Mouse (Mus musculus): ENCODE measurements at regions not wholly inside any gene's neighbourhood (a gene's known extent, or its start where the extent isn't known, plus 50 kb on each side); places are given as distances from the start of the nearest gene placed in this dataset.

- Histone ChIP-seq H3K27ac (replicated peaks) (no peak overlapping the region), H3K4me1 (peaks cover 22% of the 10 kb centered on the region)
- 80% methylated on average over 5 of the region's 5 CpGs for WGBS
Measured at GRCm38 (mm10) chr1:77932226-77932625, 264.7 kb downstream of the Pax3 start.

GRCm38 (mm10) chr1:77930661-77931060, 266.3 kb downstream of the Pax3 start:
- Histone ChIP-seq H3K27ac (replicated peaks) (no peak overlapping the region), H3K9me3 (replicated peaks) (no peaks in the 10 kb centered on the region), H3K4me2 (no peak overlapping the region), H3K27me3 (replicated peaks) (no peaks in the 10 kb centered on the region), H3K9ac (replicated peaks) (no peak overlapping the region), H3K4me1 (peaks cover 22% of the 10 kb centered on the region), H3K4me3 (replicated peaks) (no peak overlapping the region), H3K36me3 (no peaks in the 10 kb centered on the region)
- ATAC-seq (ENCODE audit: low FRiP score) = no peak
- WGBS = 92% methylated on average over 6 of the region's 6 CpGs

More at GRCm38 (mm10) chr1:77932226-77932625, 264.7 kb downstream of the Pax3 start:
- Histone ChIP-seq H3K4me3 (replicated peaks) (no peak overlapping the region), H3K27me3 (replicated peaks) (no peaks in the 10 kb centered on the region), H3K9me3 (replicated peaks) (no peaks in the 10 kb centered on the region), H3K9ac (replicated peaks) (no peak overlapping the region), H3K36me3 (no peaks in the 10 kb centered on the region), H3K4me2 (no peak overlapping the region)
- ATAC-seq (ENCODE audit: low FRiP score) = no peak

- peak; percentile 66; the same call in 1 of the 2 replicates for ATAC-seq (ENCODE audit: low FRiP score)
- Histone ChIP-seq H3K4me1 (peaks cover 22% of the 10 kb centered on the region), H3K27me3 (replicated peaks) (no peaks in the 10 kb centered on the region), H3K27ac (replicated peaks) (peak overlapping the region; percentile 63), H3K9me3 (replicated peaks) (no peaks in the 10 kb centered on the region), H3K4me2 (peak overlapping the region; percentile 39), H3K9ac (replicated peaks) (no peak overlapping the region), H3K36me3 (no peaks in the 10 kb centered on the region), H3K4me3 (replicated peaks) (no peak overlapping the region)
- WGBS = 7% methylated on average over 8 of the region's 8 CpGs
Measured at GRCm38 (mm10) chr1:77929552-77929951, 267.4 kb downstream of the Pax3 start.

- 89% methylated on average over 3 of the region's 3 CpGs for WGBS
- Histone ChIP-seq H3K27me3 (replicated peaks) (no peaks in the 10 kb centered on the region), H3K27ac (replicated peaks) (no peak overlapping the region), H3K4me1 (peaks cover 17% of the 10 kb centered on the region), H3K4me3 (replicated peaks) (no peak overlapping the region), H3K9me3 (replicated peaks) (no peaks in the 10 kb centered on the region), H3K4me2 (no peak overlapping the region), H3K36me3 (no peaks in the 10 kb centered on the region), H3K9ac (replicated peaks) (no peak overlapping the region)
- no peak for ATAC-seq (ENCODE audit: low FRiP score)
Measured at GRCm38 (mm10) chr1:77926146-77926545, 270.8 kb downstream of the Pax3 start.

- H3K27ac ChIP-seq (replicated peaks) = no peak overlapping the region
- no peak overlapping the region for H3K9ac ChIP-seq (replicated peaks)
- no peak overlapping the region for H3K4me2 ChIP-seq
- H3K9me3 ChIP-seq (replicated peaks) = no peaks in the 10 kb centered on the region
- H3K36me3 ChIP-seq = no peaks in the 10 kb centered on the region
- H3K4me1 ChIP-seq = no peaks in the 10 kb centered on the region
- no peaks in the 10 kb centered on the region for H3K27me3 ChIP-seq (replicated peaks)
- H3K4me3 ChIP-seq (replicated peaks) = no peak overlapping the region
- WGBS = 60% methylated on average over 5 of the region's 5 CpGs
- ATAC-seq (ENCODE audit: low FRiP score) = no peak
Measured at GRCm38 (mm10) chr1:77896226-77896625, 300.7 kb downstream of the Pax3 start.

- no peaks in the 10 kb centered on the region for H3K9me3 ChIP-seq (replicated peaks)
Measured at GRCm38 (mm10) chr1:77879026-77879425, 317.9 kb downstream of the Pax3 start.

GRCm38 (mm10) chr1:77870125-77870524, 326.8 kb downstream of the Pax3 start:
- 69% methylated on average over 2 of the region's 2 CpGs for WGBS
- no peaks in the 10 kb centered on the region for H3K9me3 ChIP-seq (replicated peaks)
- no peak overlapping the region for H3K4me3 ChIP-seq (replicated peaks)
- no peak overlapping the region for H3K27ac ChIP-seq (replicated peaks)
- no peaks in the 10 kb centered on the region for H3K36me3 ChIP-seq
- no peaks in the 10 kb centered on the region for H3K27me3 ChIP-seq (replicated peaks)
- ATAC-seq (ENCODE audit: low FRiP score) = no peak
- H3K4me2 ChIP-seq = no peak overlapping the region
- no peak overlapping the region for H3K9ac ChIP-seq (replicated peaks)
- no peaks in the 10 kb centered on the region for H3K4me1 ChIP-seq

More at GRCm38 (mm10) chr1:77879026-77879425, 317.9 kb downstream of the Pax3 start:
- Histone ChIP-seq H3K4me1 (no peaks in the 10 kb centered on the region), H3K9ac (replicated peaks) (no peak overlapping the region), H3K36me3 (no peaks in the 10 kb centered on the region), H3K27me3 (replicated peaks) (no peaks in the 10 kb centered on the region), H3K4me2 (no peak overlapping the region), H3K27ac (replicated peaks) (no peak overlapping the region), H3K4me3 (replicated peaks) (no peak overlapping the region)
- ATAC-seq (ENCODE audit: low FRiP score) = no peak

GRCm38 (mm10) chr1:77869174-77869573, 327.8 kb downstream of the Pax3 start:
- no peak for ATAC-seq (ENCODE audit: low FRiP score)

GRCm38 (mm10) chr1:77859931-77860330, 337.0 kb downstream of the Pax3 start:
- H3K9me3 ChIP-seq (replicated peaks) = no peaks in the 10 kb centered on the region
- WGBS = 91% methylated on average over 9 of the region's 9 CpGs
- H3K27ac ChIP-seq (replicated peaks) = no peak overlapping the region
- H3K27me3 ChIP-seq (replicated peaks) = no peaks in the 10 kb centered on the region
- no peak overlapping the region for H3K4me2 ChIP-seq
- H3K4me3 ChIP-seq (replicated peaks) = no peak overlapping the region
- no peaks in the 10 kb centered on the region for H3K4me1 ChIP-seq
- no peak overlapping the region for H3K9ac ChIP-seq (replicated peaks)
- no peak for ATAC-seq (ENCODE audit: low FRiP score)
- H3K36me3 ChIP-seq = no peaks in the 10 kb centered on the region

More at GRCm38 (mm10) chr1:77869174-77869573, 327.8 kb downstream of the Pax3 start:
- Histone ChIP-seq H3K4me2 (no peak overlapping the region), H3K9me3 (replicated peaks) (no peaks in the 10 kb centered on the region), H3K4me3 (replicated peaks) (no peak overlapping the region), H3K9ac (replicated peaks) (no peak overlapping the region), H3K36me3 (no peaks in the 10 kb centered on the region), H3K27ac (replicated peaks) (no peak overlapping the region), H3K4me1 (no peaks in the 10 kb centered on the region), H3K27me3 (replicated peaks) (no peaks in the 10 kb centered on the region)
- WGBS = 50% methylated on average over 1 of the region's 1 CpGs

- no peaks in the 10 kb centered on the region for H3K9me3 ChIP-seq (replicated peaks)
- H3K9ac ChIP-seq (replicated peaks) = no peak overlapping the region
- no peaks in the 10 kb centered on the region for H3K27me3 ChIP-seq (replicated peaks)
- 86% methylated on average over 1 of the region's 1 CpGs for WGBS
- no peaks in the 10 kb centered on the region for H3K36me3 ChIP-seq
- H3K4me2 ChIP-seq = no peak overlapping the region
- no peaks in the 10 kb centered on the region for H3K4me1 ChIP-seq
- no peak for ATAC-seq (ENCODE audit: low FRiP score)
- H3K4me3 ChIP-seq (replicated peaks) = no peak overlapping the region
- no peak overlapping the region for H3K27ac ChIP-seq (replicated peaks)
Measured at GRCm38 (mm10) chr1:77854366-77854765, 339.5 kb upstream of the Epha4 start.

GRCm38 (mm10) chr1:77847766-77848615, 333.1 kb upstream of the Epha4 start:
- Histone ChIP-seq H3K27me3 (replicated peaks) (no peaks in the 10 kb centered on the region), H3K4me3 (replicated peaks) (no peak overlapping the region), H3K36me3 (no peaks in the 10 kb centered on the region), H3K4me2 (no peak overlapping the region), H3K9ac (replicated peaks) (no peak overlapping the region), H3K27ac (replicated peaks) (0 out of 2 replicates have a peak overlapping the region, but pooled peaks have one; percentile 41), H3K9me3 (replicated peaks) (no peaks in the 10 kb centered on the region), H3K4me1 (peaks cover 17% of the 10 kb centered on the region)
- WGBS = 41% methylated on average over 9 of the region's 9 CpGs
- ATAC-seq (ENCODE audit: low FRiP score) = no peak

GRCm38 (mm10) chr1:77846039-77846727, 331.3 kb upstream of the Epha4 start:
- H3K27ac ChIP-seq (replicated peaks) = no peak overlapping the region
- WGBS = 70% methylated on average over 12 of the region's 12 CpGs
- ATAC-seq (ENCODE audit: low FRiP score) = no peak
- no peaks in the 10 kb centered on the region for H3K9me3 ChIP-seq (replicated peaks)
- H3K9ac ChIP-seq (replicated peaks) = no peak overlapping the region
- H3K4me1 ChIP-seq = peaks cover 17% of the 10 kb centered on the region
- H3K36me3 ChIP-seq = no peaks in the 10 kb centered on the region
- no peaks in the 10 kb centered on the region for H3K27me3 ChIP-seq (replicated peaks)
- H3K4me2 ChIP-seq = no peak overlapping the region
- H3K4me3 ChIP-seq (replicated peaks) = no peak overlapping the region

Measured in neural tube, embryonic 15.5 days (tissue).